Mouse (Mus musculus): ENCODE results near the gene Dnajb13. TPM values are rescaled to one million over a fixed set of nuclear protein-coding genes. Genes with fewer than 3 reads are reported as not detected.

Gene Dnajb13
- polyA plus RNA-seq, 1 experiment, result 0.63 TPM

- no peak overlapping the region for H3K27ac ChIP-seq (ENCODE audit: insufficient read depth, low read depth, low read length)
- H3K4me1 ChIP-seq (ENCODE audit: control insufficient read depth, insufficient read depth, low read length), result peaks cover 26% of the 10 kb centered on the region
- no peak overlapping the region for H3K4me3 ChIP-seq (ENCODE audit: insufficient read depth, low read length)
- no peak for TF ChIP-seq POLR2A (IDR thresholded peaks at IDR 0.05; ENCODE audit: borderline replicate concordance, low read depth, low read length)
- no peak for TF ChIP-seq CTCF (IDR thresholded peaks at IDR 0.05; ENCODE audit: low read depth, low read length)
Observed at GRCm38 (mm10) chr7:100479100-100479822, 35.5 kb downstream of the Dnajb13 start.

GRCm38 (mm10) chr7:100474680-100475079 is 40.1 kb downstream of the Dnajb13 start:
- TF ChIP-seq POLR2A (IDR thresholded peaks at IDR 0.05; ENCODE audit: borderline replicate concordance, low read depth, low read length), result no peak
- no peak for TF ChIP-seq CTCF (IDR thresholded peaks at IDR 0.05; ENCODE audit: low read depth, low read length)
- H3K27ac ChIP-seq (ENCODE audit: insufficient read depth, low read depth, low read length), result peak overlapping the region; percentile 30; the same call in 1 of the 2 replicates
- peaks cover 21% of the 10 kb centered on the region for H3K4me1 ChIP-seq (ENCODE audit: control insufficient read depth, insufficient read depth, low read length)
- H3K4me3 ChIP-seq (ENCODE audit: insufficient read depth, low read length), result no peak overlapping the region

GRCm38 (mm10) chr7:100473846-100474454 is 40.8 kb downstream of the Dnajb13 start:
- Histone ChIP-seq H3K4me3 (ENCODE audit: insufficient read depth, low read length) (no peak overlapping the region), H3K27ac (ENCODE audit: insufficient read depth, low read depth, low read length) (no peak overlapping the region), H3K4me1 (ENCODE audit: control insufficient read depth, insufficient read depth, low read length) (peaks cover 21% of the 10 kb centered on the region)
- TF ChIP-seq CTCF (IDR thresholded peaks at IDR 0.05; ENCODE audit: low read depth, low read length) (no peak), POLR2A (IDR thresholded peaks at IDR 0.05; ENCODE audit: borderline replicate concordance, low read depth, low read length) (no peak)

GRCm38 (mm10) chr7:100472777-100473176 is 42.0 kb downstream of the Dnajb13 start, which contains the start of gene Ucp3:
Gene Ucp3 (plus strand): TSS chr7:100472990.
- no peak for TF ChIP-seq CTCF (IDR thresholded peaks at IDR 0.05; ENCODE audit: low read depth, low read length)
- no peak for TF ChIP-seq POLR2A (IDR thresholded peaks at IDR 0.05; ENCODE audit: borderline replicate concordance, low read depth, low read length)
- Histone ChIP-seq H3K4me1 (ENCODE audit: control insufficient read depth, insufficient read depth, low read length) (peaks cover 21% of the 10 kb centered on the region), H3K27ac (ENCODE audit: insufficient read depth, low read depth, low read length) (no peak within 1 kb of the TSS), H3K4me3 (ENCODE audit: insufficient read depth, low read length) (no peak within 1 kb of the TSS)

GRCm38 (mm10) chr7:100471407-100471797 is 43.4 kb downstream of the Dnajb13 start:
- Histone ChIP-seq H3K27ac (ENCODE audit: insufficient read depth, low read depth, low read length) (no peak overlapping the region), H3K4me1 (ENCODE audit: control insufficient read depth, insufficient read depth, low read length) (peaks cover 21% of the 10 kb centered on the region), H3K4me3 (ENCODE audit: insufficient read depth, low read length) (no peak overlapping the region)
- no peak for TF ChIP-seq POLR2A (IDR thresholded peaks at IDR 0.05; ENCODE audit: borderline replicate concordance, low read depth, low read length)
- no peak for TF ChIP-seq CTCF (IDR thresholded peaks at IDR 0.05; ENCODE audit: low read depth, low read length)

- no peak overlapping the region for H3K27ac ChIP-seq (ENCODE audit: insufficient read depth, low read depth, low read length)
- H3K4me1 ChIP-seq (ENCODE audit: control insufficient read depth, insufficient read depth, low read length), result peaks cover 23% of the 10 kb centered on the region
Observed at GRCm38 (mm10) chr7:100470796-100471406, 43.9 kb downstream of the Dnajb13 start.

GRCm38 (mm10) chr7:100469502-100469901 is 45.3 kb downstream of the Dnajb13 start:
- no peak for TF ChIP-seq CTCF (IDR thresholded peaks at IDR 0.05; ENCODE audit: low read depth, low read length)
- no peak for TF ChIP-seq POLR2A (IDR thresholded peaks at IDR 0.05; ENCODE audit: borderline replicate concordance, low read depth, low read length)
- H3K4me1 ChIP-seq (ENCODE audit: control insufficient read depth, insufficient read depth, low read length), result peaks cover 31% of the 10 kb centered on the region
- no peak overlapping the region for H3K4me3 ChIP-seq (ENCODE audit: insufficient read depth, low read length)
- no peak overlapping the region for H3K27ac ChIP-seq (ENCODE audit: insufficient read depth, low read depth, low read length)

More at GRCm38 (mm10) chr7:100470796-100471406, 43.9 kb downstream of the Dnajb13 start:
- TF ChIP-seq POLR2A (IDR thresholded peaks at IDR 0.05; ENCODE audit: borderline replicate concordance, low read depth, low read length) (no peak), CTCF (IDR thresholded peaks at IDR 0.05; ENCODE audit: low read depth, low read length) (no peak)
- no peak overlapping the region for H3K4me3 ChIP-seq (ENCODE audit: insufficient read depth, low read length)

GRCm38 (mm10) chr7:100468761-100469160 is 46.0 kb downstream of the Dnajb13 start:
- Histone ChIP-seq H3K4me1 (ENCODE audit: control insufficient read depth, insufficient read depth, low read length) (peaks cover 24% of the 10 kb centered on the region), H3K27ac (ENCODE audit: insufficient read depth, low read depth, low read length) (no peak overlapping the region), H3K4me3 (ENCODE audit: insufficient read depth, low read length) (no peak overlapping the region)
- no peak for TF ChIP-seq CTCF (IDR thresholded peaks at IDR 0.05; ENCODE audit: low read depth, low read length)
- TF ChIP-seq POLR2A (IDR thresholded peaks at IDR 0.05; ENCODE audit: borderline replicate concordance, low read depth, low read length), result no peak

- Histone ChIP-seq H3K27ac (ENCODE audit: insufficient read depth, low read depth, low read length) (no peak overlapping the region), H3K4me1 (ENCODE audit: control insufficient read depth, insufficient read depth, low read length) (peaks cover 27% of the 10 kb centered on the region), H3K4me3 (ENCODE audit: insufficient read depth, low read length) (no peak overlapping the region)
- TF ChIP-seq POLR2A (IDR thresholded peaks at IDR 0.05; ENCODE audit: borderline replicate concordance, low read depth, low read length), result no peak
- no peak for TF ChIP-seq CTCF (IDR thresholded peaks at IDR 0.05; ENCODE audit: low read depth, low read length)
Observed at GRCm38 (mm10) chr7:100466781-100467510, 47.8 kb downstream of the Dnajb13 start.

Data from bone marrow macrophage, adult 2 months (primary cell).